Mouse (Mus musculus) kidney, postnatal 14 days (tissue): ENCODE measurements around the gene Cabp7.
"Not testable (repeated sequence)": the region's sequence is repeated elsewhere in the genome, so short reads cannot be mapped to it uniquely, and the experiment has no call there.

Experiments used
- DNase-seq: peaks from one replicate; pipeline ENCODE4 v3.0.0; 2022; ENCODE audit warnings: mixed read lengths

Gene Cabp7

GRCm38 (mm10) chr11:4745969-4746368, 609 bp downstream of the Cabp7 start:
- no peak for DNase-seq

DNA sequence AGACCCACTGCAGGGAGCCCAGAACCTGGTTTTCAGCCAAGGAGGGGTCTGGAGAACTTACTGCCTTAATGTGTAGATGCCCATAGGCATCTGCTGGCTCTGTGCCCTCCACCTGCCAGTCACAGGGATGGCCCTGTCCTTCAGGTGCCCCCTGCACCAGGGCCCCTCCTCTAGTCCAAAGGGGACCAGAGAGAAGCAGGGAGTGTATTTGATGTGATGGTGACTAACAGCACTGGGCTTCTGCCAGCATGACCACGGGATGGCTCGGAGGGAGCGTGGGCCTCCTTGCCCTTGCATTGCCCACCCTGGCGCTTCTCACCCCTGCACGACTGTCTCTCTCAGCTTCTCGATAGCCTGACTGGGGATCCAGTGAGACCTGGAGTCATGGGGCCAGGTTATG, 1.9 kb downstream of the Cabp7 start:
- DNase-seq = no peak

DNA sequence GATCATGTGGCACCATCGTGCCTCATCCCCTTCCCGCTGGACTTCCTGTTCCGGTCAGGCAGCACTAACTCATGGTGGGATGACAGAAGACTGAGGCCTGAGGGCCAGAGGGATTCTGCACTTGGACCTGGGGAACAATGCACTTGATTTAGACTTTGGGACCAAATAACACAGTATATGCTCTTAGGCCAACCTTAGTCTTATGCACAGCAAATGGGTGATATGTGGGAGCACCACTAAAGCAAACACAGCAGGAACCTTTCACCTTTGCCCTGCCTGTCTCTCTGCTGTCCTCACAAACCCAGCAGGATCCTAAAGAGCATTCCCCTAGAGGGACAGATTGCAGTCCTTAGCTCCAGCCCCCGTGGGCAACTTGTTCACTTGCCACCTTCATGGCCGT, 5.8 kb downstream of the Cabp7 start:
- no peak for DNase-seq

DNA sequence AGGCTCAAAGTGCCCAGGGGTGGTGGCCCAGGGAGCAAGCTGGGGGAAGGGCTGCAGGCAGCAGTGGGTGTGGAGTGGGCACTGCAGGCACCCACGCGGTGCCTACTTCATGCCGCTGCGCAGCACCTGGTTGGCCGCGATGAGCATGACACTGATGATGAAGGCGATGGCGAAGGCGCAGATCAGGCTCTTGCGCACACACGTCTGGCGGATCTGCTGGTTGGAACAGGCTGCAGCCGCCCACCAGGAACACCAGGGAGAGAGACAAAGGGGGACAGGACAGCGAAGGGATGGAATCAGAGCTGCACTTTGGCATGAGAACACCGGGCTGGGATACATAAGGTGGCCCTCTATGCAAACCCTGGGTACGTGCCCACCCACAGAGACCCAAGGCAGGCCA, 7.9 kb downstream of the Cabp7 start:
- no peak for DNase-seq

DNA sequence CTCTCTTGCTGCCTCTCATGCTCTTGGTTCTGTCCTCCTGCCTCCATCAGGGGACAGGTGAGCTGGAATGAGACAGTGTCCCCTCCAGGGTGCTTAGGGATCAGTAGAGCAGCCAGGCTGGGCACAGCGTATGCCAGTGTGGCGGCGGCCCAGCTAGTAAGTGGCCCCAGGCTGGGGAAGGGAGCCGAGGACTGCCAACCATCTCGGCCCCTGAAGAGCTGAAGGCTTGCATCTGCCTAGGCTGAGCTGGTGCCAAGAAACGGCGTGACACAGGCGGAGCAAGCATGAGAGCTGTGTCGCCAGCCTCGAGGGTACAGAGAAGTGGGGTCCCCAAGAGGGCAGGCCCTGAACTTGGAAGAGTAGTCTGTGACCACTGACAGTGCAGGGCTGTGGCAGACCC, 8.9 kb downstream of the Cabp7 start:
- no peak for DNase-seq

- DNase-seq = no peak
These were observed 10.2 kb downstream of the Cabp7 start for GRCm38 (mm10) chr11:4736355-4736754.

GRCm38 (mm10) chr11:4734179-4734578, 12.4 kb downstream of the Cabp7 start:
- no peak for DNase-seq

- DNase-seq = no peak
These were observed 14.8 kb downstream of the Cabp7 start for GRCm38 (mm10) chr11:4731781-4732180.

DNA sequence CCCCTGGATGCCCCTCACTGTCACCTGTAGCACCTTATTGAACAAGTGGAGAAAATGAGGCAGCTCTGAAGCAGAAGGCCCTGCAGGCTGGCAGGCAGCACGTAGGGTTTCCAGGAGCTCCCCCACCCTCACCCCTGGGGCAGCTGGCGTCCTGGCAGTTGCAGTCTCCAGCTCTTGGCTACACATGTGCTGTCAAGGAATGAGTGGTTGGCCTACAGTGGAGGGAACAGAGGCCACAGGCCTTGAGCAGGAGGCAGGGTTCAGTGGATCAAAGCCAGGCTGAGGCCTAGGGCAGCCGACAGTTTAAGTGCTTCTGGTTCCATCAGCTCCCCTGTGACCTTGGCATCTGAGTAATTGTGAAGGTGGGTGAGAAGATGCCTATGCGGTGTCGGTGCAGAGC, 15.7 kb downstream of the Cabp7 start:
- DNase-seq = no peak

DNA sequence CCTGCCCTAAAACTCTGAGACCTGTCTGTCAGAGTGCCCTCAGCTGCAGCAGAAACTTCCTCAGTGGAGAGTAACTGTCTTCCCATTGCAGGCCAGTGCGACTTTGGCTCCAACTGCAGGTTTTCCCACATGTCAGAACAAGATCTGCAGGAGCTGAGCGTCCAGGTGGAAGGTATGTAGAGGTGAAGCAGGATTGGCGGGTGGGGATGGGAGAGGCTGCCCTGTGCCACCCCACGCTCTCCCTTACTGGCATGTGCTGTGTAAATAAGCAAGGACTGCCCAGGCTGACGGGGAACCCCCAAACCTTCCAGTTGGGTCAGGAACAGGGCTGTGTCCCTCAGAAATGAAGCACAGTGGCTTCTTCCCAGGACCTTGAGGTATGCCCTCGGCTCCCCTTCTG, 16.5 kb downstream of the Cabp7 start:
- DNase-seq = no peak

DNA sequence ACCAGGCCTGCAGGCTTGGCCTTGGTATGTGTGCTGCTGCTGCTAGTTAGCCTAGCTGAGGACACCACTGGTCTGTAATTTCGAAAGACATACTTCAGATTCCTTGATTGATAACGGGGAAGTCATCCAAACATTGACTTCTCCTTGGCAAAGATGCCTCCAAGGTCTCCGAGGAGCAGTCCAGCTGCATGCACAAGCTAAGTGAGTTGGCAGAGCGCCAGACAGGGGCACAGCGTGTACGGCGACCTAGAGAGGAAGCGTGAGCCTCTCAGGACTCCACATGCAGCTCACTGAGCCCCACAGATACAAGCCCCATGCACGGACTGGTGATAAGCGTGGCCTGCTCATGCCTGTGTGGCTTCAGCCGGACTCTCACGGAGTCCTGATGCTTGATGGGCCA, 17.0 kb downstream of the Cabp7 start:
- DNase-seq = peak; percentile 35

DNA sequence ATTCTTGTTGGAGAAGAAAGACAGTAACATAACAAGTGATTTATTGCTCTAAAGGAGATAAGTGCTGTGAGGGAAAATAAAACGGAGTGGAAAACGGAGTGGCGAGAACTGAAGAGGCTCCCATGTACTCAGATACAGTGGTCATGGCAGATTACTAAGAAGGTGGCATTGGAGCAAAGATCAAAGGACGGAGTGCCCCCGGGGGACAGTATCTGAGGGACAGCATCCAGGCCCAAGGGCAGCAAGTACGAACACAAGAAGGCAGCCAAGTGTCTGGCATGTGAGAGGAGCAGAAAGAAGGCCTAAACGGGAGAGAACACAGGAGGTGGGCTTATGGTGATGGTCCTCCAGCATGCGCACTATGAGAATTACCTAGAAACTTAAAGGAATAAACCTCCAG, 24.9 kb downstream of the Cabp7 start:
- no peak for DNase-seq

DNA sequence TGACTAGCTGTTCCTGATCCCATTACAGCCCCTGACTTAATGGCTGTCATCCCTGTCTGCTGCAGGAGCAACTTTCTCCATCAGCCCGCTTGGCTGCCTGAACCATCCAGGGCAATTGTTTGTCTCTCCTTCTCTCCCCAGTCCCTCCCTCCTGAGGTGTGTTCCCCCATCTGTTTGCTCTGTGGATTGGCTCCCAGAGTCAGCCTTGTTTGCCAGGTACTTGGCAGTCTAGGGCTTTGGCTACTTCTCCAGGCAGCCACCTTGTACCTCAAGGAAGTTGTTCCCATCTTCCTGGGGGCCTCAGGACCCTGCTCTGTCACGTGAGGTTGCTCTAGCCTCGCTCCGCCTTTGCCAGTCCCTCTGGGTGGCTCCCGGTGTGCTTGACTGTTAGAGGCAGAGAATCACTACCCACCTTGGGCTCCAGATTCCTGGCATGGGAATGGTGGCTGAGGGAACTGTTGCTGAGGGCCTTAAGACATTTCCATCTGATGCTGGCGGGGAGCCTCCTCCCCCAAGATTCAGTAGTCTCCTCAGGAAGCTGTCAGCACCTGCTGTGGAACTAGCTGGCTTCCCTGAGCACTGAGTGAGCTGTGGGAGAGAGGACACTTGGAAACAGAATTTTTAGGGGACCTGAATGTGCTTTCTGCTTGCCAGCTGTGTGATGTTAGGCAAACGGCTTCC, 25.5 kb downstream of the Cabp7 start:
- DNase-seq = no peak

DNA sequence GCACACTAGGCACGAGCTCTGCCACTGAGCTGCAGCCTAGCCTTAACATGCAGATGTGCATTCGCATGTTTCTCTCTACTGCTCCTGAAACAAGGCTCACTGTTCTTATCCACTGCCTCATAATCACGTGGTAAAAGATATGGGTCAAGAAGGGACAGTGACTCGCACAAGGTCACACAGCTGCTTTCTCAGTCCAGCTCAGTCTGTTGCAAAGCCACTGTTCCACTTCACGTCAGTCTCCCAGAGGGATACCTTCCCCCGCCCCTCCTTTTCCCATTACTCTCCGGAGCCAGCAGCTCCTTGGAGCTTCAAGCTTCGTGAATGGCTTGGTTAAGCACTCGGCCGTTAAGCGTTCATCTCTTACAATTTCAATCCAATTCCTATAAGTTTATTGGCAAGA, 26.2 kb downstream of the Cabp7 start:
- no peak for DNase-seq

DNA sequence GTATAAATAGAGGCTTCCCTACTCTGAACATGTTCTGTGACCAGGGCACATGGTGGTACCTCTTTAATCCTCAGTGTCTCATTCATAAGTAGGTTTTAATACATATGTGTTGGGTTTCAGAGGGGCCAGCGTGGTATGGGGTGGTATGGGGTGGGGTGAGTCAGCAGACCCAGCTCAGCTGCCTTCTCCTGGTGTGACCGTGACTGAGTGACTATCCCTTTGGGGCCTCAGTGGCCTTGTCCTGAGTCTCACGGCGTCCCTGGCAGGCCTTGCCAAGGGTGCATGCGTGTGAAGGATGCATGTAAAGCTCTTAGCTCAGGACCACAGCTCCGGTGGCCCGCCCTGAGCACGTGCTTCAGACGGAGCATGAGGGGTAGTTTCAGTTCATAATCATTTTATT, 26.6 kb downstream of the Cabp7 start:
- DNase-seq = no peak

DNA sequence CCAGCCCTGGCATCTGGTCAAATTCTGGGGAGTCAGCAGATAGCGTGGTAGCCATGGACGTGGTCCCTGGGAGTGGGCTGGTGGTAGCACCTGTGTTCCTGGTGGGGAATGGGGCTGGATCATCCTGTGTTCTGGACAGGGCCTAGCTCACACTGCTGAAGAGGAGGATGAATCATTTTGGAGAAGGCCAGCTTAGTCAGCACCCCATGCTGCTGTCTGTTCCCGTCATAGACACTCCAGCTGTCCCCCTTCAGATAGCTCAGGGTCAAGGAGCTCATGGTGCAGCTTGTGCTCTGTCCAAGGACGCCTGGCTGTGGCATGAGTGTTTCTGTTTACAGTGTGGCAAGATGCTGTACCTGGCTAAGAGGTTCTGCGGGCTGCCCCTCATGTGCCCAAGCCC, 28.0 kb downstream of the Cabp7 start:
- no peak for DNase-seq

GRCm38 (mm10) chr11:4716530-4717236, 29.9 kb downstream of the Cabp7 start:
- no peak for DNase-seq

GRCm38 (mm10) chr11:4715596-4715995, 31.0 kb downstream of the Cabp7 start:
- no peak for DNase-seq

DNA sequence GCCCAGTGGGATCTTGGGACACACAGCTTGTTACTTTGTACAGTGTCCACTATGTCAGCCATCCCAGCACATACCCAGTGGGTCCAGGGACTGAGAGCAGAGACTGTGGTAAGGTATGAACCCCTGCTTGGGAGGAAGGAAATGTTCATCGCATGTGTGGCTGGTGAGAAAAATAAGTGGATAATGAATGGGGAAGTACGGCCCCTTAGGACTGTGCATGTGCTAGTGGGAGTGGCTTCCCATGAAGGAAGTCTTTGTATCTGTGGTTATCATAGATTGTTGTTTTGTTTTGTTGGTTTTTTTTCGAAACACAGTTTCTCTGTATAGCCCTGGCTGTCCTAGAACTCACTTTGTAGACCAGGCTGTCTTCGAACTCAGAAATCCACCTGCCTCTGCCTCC, 31.9 kb downstream of the Cabp7 start:
- DNase-seq = no peak

DNA sequence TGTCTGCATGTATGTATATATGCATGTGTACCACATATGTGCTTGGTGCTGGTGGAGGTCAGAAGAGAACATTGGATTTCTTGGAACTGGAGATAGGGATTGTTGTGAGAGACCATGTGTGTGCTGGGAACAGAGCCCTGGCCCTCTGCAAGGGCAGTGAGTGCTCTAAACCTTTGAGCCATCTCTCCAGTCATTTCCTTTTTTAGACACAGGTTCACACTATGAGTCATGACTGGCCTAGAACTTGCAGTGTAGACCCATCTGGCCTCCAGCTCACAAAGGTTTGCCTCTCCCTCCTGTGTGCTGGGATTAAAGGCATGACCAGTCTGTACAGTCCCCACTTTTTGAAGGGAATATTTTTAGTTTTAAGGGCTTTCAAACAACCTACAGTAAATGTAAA, 33.8 kb downstream of the Cabp7 start:
- DNase-seq = no peak

- DNase-seq = not testable (repeated sequence)
These were observed 36.4 kb downstream of the Cabp7 start for GRCm38 (mm10) chr11:4710188-4710587.

- DNase-seq = no peak
These were observed 41.4 kb downstream of the Cabp7 start for GRCm38 (mm10) chr11:4705178-4705577.

DNA sequence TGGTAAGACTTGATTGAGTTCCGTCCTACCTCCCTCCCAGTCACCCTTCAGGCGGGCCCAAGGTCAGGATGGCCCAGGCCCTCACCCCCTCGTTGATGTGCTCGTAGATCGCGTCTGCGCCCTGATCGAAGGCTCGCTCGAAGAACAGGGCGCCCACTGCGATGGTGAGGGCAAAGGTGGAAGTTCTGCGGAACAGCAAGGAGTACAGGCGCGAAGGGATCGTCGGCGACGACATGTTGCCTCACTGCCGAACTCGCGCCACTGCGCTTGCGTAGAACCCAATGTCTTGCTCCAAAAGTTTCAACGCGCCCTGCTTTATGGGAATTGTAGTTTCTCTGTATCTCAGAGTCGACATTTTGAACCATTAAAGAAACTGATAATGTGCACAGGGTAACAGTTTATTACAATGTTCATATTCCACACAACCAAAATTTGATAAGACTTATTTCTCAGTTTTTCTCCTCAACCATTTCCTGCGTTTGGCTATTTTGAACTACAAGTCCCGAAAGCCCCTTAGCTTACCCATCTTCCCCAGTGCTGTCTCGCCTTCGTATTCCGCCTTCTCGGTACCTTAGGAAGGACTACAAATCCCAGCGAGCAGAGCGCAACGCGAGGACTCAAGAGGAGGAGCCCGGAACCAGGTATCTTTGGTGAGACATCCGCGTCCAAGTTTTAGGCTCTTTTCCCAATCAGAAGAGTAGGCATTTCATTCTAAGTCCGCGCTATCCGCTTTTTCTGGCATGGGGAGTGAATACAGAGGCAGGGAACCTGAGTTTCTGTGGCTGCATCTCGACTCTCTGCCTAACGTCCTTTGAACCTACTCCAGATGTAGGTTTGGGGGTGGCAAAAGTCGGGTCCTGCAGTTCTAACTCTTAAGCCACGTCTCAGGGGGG, 42.3 kb downstream of the Cabp7 start, which contains the start of the genes Uqcr10 and Zmat5:
TSS of gene Uqcr10 (minus strand) at position 271 of the 893 bp plus-strand sequence.
TSS of gene Zmat5 (plus strand) at position 607 of the 893 bp plus-strand sequence.
- DNase-seq = peak; percentile 95

GRCm38 (mm10) chr11:4703688-4704071, 42.9 kb downstream of the Cabp7 start:
- no peak for DNase-seq
